Mouse (Mus musculus) lung, postnatal 14 days (tissue): ENCODE data around the gene Gm826.

Experiments used
- DNase-seq: peaks from one replicate; pipeline ENCODE4 v3.0.0; 2021

The Gm826 gene

DNA sequence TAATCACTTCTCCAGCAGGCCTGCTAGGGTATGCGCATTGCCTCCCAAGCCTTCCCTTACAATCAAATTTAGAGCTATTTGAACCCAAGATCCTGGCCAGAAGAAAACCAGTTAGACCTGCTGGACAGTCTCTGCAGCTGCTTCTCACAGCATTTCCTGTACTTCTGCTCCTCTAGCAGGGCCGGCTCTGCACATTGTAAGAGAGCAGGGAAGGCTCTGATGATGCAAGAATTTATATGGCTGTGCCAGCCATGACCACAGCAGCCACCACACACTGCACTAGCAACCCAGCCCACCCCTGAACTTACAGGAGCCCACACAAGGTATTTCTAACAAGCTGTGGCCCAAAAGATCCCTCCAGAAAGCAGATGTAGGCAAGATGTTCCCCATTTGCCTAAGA, 19.6 kb upstream of the Gm826 start:
- DNase-seq, result no peak

DNA sequence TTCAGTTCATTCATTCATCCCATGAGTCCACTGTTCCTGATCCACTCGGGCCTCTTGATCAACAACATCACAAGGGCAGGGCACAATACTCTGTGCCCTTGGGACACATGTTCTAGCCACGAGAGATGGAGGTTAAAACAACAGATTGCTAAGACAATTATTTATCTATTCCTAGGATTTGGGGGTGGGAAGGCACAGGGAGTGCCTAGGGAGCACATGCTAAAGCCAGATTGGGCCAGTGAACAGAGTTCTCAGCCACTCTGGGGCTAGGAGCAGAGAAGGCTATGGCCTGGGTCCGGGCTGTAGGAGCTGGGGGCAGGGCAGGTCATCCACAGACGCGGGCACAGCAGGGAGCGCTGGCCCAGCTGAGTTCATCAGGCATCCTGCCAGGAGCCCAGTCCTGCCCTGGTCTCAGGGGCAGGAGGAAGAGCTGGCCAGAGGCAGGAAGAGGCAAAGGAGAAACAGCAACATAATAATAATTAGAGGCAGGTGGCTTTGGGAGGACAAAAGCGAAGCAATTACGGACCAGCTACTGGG, 17.1 kb upstream of the Gm826 start:
- DNase-seq, result no peak

DNA sequence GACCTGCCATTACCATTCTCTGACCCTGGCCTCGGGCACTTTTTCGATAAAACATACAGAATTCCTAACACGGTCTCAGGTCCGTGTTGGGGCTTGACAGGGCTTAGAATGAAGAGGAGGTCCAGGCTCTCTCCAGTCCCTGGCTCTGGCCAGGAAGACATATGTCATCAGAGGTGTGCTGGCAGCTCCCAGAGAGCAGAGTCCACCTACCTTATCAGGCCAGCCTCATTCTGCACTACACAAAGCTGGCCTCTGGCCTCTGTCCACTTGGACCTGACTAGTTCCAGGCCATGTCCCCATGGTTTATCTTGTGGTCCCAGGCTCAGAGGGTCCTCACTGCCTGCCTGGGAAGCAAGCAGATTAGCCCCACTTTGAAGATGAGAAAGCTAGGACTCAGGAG, 15.6 kb upstream of the Gm826 start:
- no peak for DNase-seq

DNA sequence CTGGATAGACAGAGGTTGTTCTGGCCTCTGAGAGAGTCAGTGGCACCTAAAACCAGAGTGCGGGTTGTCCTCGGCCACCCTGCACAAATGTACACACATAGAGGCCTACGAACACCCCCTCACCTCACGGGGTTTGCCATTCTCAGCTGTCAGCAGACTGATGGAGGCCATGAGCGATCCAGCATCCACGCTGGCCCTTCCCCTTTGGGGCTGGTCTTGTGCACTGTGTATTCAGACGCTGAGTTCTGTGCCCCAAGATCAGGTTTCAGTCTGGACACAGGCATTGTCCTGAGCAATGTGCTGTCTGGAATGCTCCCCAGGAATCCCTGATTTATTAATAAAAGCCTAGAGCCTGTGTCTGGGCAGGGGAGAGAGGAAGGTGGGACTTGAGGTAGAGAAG, 14.8 kb upstream of the Gm826 start:
- no peak for DNase-seq

DNA sequence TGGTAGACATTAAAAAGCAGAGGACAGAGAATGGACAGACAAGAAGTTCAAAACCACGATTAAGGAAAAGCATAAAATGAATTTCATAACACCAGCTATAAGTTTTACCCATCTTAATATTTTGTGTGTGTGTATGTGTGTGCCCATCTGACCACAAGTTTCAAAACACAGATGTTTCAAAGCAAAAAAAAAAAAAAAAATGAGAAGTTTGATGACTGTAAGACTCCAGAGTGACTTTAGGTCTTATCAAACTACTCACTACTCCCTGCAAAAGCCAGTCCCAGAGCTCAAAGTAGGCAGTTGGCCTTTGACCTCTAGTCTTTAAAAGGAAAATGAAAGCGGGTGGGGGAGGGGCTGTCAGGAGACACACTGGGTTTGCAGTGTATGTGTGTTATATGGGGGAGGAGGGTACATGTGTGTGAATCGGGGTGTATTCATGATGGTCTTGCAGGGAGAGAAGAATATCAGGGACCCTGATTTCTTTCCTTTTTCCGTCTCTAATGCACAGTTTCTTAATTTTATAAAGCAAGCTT, 14.2 kb upstream of the Gm826 start:
- no peak for DNase-seq

DNA sequence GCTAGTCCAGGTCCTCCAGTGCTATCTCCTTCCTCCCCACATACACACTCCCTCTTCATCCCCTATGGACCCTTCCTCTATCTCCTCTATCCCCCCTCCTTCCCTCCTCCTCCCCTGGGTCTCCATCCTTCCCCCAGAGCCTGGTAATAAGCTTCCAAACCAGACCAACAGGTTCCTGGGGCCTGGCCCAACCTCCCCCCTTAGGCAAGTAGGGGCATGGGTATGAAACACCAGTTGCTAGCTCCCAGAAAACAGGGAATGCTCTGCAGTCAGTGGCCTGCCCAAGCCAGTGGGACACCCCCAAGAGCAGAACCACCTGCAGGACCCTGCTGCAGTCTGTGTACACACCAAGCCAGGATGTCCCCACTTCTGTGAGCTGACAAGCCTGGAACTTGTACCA, 11.7 kb upstream of the Gm826 start:
- no peak for DNase-seq

DNA sequence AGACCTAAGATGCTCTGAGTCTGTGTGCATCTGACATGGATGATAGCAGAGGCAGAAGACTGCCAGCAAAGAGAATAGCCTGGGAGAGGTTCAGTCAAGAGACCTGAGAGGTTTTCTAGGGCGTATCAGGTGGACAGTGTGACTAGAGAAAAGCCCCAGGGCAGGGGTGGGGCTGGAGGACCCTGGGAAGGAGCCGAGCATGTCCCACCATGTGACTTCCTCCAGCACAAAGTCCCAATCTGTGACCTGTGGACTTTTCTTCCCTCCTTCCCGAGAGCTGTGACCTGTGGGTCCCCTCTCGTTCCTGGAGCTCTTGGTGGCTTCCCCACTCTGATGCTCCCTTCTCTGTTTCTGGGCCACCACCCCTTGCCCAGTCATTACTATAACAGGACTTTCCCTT, 6.2 kb upstream of the Gm826 start:
- no peak for DNase-seq

DNA sequence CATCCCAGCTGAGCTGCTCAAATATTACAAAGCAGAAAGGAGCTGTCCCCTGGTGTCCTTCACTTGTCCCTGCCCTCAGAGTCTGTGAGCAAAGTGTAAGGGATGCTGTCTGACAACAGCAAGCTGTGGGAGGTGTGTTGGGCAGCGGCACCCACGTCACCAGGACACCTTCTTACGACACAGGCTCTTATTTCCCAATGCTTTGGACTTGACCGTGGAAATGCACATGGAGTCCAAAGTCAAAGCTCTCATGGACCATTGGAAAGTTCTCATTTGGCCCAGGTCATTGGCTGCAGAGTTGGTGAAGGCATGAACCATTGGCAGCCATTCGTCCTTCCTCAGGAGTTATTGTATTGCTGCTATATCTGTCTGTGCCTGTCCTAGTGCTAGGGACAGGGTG, 5.6 kb upstream of the Gm826 start:
- DNase-seq, result no peak

DNA sequence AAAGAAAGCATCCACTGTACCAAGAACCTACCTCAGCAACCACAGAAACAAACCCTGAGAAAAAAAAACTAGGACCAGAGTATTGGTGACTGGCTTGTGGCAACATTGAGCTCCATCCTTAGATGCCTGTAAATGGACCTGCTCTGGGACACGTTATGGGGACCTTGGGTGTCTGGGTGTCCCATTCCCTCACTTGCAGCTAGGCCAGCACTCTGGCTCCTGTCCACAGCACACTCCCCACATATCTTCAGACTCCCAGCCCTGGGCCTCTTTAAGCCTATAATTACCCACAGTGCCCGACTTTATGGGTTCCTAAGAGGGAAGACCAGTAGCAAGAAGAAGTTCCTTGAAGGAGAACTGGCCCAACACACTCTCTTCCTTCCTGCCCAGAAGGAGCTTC, 2.1 kb upstream of the Gm826 start:
- no peak for DNase-seq

DNA sequence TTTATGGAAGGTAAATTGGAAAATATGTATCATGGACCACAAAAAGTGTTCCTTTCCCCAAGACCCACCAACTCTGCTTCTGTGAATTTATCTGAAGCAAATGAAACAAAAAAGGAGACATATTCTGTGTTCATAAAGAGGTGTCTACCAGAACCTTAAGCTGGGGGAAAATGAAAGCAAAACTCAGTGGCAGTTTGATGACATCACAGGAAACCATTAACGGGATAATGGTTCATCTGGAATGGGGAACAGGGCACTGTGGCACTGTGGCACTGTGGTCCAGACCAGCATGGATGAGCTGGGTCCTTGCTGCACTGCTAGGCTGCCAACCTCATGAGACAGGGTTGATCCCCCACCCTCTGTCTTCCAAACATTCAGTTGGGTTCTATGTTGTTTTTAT, 1.1 kb upstream of the Gm826 start:
- no peak for DNase-seq

DNA sequence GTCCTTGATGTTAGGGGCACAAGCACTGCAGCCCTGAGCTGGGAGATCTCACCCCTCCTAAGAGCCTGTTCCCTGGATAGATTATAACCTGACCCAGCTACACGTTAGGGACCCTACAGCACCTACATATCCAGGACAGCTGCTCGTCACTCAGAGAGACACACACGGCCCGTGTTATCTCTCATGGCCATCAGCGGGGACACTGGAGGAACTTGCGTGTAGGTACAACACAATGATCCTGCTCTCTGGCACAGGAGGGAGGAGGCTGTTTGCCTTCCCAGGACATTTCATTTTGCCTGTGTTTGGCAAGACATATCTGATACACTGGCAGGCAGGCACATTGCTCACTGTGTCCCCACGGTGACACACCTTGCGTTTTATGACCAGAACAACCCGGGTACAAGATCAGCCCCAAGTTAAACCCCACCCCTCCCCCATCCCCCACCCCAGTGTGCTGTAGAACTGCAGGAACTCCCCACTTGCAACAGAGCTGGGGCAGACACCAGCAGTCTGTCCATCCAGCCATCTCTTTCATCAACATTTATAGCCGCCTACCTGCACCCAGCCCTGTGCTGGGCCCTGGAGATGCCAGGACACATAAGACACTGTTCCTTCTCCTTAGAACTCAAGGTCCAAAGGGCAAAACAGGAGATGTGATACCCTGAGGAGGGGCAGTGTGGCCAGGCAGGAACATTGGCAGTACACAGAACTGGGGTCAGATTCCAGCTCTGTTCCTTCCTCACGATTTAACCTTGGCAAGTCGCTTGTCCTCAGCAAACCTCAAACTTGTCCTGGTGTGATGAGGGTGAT, 1.2 kb downstream of the Gm826 start:
- no peak for DNase-seq

DNA sequence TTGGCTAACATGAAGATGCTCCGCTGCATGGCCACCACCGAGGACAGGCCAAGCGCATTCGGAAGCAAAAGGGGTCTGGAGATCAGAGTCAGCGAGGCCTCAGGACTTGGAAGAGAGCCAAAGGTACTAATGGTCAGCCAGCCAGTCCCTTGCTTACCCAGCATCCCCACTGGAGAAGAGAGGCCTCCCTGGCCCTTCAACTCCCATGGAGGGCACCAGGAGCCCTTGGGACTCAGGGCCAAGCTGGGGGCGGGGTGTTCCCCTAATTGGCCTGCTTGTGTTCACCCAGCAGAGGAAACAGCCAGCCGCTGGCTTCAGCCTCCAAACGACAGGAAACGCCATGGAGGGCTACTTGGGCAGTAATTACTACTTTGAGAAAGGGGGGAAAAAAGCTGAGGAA, 5.1 kb downstream of the Gm826 start:
- DNase-seq, result peak; percentile 24

DNA sequence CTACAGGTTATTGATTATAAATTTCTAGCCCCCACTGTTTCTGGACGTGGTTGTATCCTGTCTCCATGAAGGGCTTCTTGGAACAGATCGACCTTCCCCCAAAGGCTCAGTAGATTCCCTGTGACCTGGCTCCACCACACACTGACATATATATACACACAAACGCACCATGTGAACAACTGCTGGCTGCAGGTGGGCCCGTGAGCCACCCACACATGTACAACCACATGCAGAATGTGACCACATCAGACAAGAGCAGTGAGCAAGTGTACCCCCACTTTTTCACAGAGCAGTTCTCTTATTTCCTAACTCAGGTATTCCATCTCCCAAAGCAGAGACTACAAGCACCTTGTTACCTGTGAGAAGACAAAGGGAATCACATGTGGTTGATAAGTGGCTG, 6.2 kb downstream of the Gm826 start:
- DNase-seq, result no peak

DNA sequence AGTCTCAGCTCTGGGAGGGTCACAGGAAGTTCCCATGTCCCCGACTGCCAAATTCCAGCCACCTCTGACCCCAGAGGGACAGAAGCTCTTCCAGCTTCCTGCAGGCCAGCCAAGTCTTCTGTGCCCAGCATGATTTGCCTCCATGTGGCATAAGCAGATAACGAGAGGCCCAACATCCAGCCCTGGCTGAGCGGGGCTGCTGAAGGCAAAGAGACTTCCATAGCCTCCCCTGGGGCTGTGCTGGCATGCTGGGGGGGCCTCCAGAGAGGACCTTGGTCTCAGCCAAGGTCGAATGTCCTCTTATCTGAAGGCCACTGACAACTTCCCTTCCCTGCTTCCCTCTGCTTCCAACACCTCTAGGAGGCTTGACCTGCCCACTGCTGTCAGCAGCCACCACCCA, 6.8 kb downstream of the Gm826 start:
- peak; percentile 70 for DNase-seq

DNA sequence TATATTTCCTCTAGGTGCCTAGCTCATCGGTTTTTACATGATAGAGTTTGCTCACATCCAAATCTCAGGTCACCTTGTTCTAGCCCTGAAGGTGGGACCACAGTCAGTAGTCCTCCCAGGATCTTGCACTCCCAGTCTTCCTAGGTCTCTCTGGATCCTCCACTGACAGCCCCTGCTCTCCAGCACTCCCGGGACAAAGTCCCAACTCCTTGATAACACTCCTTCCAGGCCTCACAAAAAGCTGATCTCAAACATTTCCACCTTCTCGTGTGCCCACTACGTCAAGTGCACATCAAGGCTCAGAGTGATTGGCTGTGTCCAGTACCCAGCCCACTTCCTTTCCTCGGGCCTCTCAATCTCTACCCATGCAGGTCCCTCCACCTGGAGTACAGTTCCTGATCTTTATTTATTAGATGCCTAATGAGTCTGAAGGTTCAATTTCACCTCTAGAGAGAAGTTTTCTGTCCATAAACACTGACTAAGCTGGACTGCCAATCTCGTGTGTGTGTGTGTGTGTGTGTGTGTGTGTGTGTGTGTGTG, 8.8 kb downstream of the Gm826 start:
- DNase-seq, result no peak

DNA sequence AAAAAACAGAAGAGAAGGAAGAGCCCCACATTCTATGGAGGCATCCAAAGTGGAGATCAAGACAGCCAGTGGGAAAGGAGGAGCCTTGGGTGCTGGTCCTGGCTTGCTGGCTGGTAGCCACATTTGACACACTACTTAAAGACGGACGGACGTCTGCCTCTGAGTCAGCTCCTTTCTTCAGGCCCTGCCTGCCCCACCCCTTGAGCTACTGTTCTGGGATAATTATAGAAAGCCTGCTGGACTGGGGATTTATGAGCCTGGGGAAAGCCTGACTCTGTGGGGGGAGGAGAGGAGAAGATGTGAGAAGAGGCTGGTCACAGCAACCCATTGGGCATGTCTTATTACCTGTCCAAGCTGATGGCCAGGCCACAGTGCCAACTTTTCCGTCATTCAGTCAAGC, 12.1 kb downstream of the Gm826 start:
- no peak for DNase-seq

DNA sequence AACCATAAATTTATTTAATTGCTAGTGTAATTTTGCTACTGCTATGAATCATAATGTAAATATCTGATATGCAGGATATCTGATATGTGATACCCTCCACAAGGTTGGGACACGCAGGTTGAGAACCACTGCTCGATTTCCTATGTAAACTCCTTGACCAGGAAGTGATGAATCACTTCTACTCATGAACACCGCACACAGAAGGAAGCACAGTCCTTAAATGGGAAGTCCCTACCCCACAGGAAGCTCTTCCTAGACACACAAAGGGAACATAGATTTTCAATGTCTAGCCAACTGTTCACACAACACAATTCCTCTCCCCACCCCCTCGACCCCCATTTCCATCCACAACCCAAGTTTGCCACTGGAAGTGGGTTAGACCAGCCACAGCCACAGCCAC, 15.7 kb downstream of the Gm826 start:
- DNase-seq, result no peak

DNA sequence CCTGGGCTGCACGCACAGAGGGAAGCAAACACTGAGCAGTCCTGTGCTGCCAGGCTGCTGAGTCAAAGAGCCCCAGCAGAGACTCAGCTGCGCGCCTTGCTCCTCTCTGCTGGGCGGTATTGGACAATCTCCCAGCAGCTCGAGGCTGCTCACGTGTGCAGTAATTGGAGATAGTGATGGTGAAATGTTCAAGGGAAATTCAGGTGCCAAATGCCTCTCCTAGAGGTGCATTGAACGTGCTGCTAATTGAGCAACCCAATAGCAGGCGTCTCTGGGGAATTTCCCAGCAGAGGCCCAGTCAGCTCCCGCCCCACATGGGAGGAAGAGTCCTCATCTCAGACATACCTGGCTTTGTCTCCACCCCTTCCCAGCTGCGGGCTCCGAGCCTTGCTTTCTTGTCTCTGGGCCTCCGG, 20.4 kb downstream of the Gm826 start:
- DNase-seq, result no peak

DNA sequence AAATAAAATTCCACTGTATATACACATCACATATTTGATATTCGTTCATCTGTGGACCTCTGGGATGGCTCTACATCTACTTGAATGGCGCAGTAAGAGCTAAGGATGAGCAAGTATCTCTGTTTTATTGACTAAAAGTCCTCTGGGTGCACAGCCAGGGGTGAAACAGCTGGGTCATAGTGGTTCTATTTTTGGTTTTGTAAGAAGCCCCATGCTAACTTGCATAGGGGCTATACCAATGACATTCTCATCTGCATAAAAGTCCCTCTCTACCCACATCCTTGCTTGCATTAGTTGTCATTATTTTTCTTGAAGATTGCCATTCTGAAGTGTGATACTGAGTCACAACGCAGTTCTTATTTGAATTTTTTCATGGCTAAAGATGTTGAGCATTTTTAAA, 28.9 kb downstream of the Gm826 start:
- no peak for DNase-seq

DNA sequence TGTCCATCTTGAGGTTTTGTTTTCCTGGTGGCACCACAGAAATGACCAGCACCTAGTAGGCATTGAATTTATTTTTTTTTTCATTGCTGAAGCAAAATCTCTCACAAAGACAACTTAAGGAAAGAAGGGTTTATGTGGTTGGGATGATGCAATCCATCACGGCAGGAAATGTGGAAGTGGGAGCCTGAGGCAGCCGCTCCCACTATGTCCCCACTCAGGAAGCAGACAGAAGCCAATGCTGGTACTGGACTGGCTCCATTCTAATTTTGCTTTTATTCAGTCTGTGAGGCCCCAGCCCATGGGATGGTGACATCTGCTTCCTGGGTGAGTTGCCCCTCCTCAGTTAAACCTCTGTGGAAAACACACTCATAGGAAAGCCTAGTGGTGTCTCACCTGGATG, 30.0 kb downstream of the Gm826 start:
- no peak for DNase-seq

DNA sequence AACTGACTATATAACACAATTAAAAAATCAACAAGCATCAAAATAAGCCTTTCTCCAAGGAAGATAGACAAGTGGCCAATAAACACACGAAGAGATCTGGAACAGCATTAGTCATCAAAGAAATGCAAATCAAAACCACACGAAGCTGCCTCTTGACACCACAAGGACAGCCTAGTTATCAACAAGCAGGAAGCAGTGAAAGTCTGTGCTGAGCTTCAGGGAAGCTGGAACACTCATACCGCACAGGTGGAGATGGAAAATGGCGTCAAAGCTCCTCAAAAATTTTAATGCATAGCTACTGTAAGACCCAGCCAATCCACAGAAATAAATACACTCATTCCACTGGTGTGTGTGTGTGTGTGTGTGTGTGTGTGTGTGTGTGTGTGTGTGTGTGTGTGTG, 31.9 kb downstream of the Gm826 start:
- no peak for DNase-seq

DNA sequence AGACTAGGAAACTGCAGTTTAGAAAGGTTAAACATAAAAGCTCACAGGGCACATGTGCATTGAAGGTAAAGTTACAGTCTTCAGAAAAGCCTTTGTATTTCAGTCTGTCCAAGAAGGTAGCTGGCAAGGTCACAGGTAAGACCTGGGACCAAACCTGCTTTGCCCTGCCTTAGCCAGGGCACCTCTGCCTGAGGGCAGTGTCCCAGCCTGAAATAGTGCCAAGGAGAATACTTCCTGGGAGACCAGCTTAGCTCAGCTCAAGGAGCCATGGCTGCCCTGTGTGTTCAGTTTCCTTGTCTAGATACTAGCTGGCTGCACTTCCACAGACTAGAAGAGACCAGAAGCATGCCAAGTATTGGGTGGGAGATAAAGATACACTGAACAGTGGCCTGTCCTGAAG, 35.4 kb downstream of the Gm826 start:
- DNase-seq, result no peak

DNA sequence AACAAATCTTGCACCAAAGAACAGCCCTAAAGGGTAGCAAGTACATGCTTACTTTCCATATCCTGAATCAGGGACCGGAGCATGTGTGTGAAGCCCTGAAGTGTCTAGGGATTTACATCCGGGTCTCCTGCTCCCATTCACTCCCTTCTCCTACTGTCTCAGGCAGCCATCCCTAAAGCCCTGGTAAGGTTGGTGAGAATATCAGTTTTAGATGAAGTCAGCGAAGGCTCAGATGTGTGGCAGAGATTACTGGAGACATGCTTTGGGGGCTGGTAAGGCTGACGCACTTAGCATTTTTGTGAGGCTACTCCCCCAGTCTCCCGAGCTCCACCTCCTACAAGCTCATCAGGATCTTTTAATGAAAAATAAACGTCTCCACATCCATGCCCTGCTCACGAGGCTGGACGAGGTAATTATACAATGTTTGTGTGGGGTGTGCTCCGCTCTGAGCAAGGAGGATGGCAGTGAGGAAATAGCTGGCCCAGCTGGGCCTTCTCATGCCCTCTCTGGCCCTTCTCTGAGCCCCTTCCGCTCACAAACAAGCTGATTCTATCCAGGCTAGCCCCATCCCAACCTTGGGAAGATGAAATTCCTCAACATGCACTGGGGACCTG, 45.3 kb downstream of the Gm826 start:
- DNase-seq, result no peak

DNA sequence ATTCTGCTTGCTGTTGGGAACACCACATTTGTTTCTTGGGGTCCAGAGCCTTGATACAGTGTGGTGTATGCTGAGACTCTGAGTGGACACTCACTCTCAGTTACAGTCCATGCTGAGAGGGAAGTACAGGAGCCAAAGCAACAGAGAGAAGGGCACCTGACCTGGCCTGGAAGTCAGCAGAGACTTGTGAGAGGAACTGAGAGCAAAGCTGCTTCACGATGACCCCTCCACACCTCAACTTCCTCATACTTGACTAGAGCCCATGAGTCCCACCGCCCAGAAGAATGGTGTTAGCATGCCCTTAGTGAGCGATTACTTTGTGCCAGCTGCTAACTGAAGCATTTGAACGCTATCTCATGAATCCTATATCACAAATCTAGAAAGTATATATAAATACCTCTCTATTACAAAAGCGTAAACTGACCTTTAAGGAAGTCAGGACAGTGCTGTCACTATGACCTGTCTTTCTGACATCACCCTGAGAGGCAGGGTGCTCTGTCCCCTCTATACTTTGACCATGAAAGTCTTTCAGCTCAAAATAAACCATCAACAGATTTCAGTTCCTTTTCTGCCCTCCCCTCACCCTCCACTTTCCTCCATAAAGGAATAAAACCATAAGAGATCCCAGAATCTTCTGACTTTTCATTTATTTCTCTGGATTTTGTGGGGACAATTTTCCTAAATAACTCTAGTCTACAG, 57.9 kb downstream of the Gm826 start:
- no peak for DNase-seq
